Mouse (Mus musculus): ENCODE measurements around the gene Lrrc8d.

Lrrc8d gene

DNA sequence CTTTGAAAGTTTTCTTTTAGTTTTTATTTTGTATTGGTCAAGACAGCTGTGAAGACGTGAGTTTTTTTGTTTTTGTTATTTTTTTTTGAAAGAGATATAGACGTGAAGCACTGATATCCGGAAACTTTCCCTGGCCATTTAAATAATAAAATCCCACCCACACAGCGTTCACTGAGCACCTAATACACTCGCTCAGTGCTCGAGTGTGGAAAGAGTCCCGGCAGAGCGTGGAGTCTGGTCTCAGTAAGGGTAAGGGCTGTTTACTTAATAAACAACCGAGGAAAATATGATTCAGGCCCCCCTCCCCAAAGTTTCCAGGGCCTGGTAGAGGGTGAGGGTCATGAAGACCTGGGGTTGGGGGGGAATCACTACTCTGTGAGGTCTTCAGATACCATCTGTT is 1.6 kb downstream of the Lrrc8d start:
- no peak for TF ChIP-seq GATA4 (IDR thresholded peaks at IDR 0.05; ENCODE audit: insufficient replicate concordance, low read length)

DNA sequence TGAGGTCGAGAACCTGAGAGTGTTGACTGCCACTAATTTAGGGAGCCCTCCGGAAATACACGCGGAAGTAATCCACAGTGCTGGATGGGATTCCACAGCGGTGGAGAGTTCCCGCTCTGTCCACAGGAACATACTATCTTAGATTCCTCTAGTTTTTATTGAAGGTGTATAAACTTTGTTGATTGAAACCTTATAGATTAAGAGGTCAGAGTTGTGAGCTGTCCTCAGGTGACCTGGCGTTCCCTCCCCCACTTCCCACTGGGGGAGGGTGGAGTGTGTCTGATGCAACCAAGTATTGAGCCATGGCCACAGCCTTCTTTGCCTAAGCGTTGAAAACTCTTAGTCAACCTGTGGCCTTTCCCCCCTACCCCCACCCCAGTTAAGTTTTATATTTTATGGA is 2.1 kb downstream of the Lrrc8d start:
- TF ChIP-seq GATA4 (IDR thresholded peaks at IDR 0.05; ENCODE audit: insufficient replicate concordance, low read length) = no peak

DNA sequence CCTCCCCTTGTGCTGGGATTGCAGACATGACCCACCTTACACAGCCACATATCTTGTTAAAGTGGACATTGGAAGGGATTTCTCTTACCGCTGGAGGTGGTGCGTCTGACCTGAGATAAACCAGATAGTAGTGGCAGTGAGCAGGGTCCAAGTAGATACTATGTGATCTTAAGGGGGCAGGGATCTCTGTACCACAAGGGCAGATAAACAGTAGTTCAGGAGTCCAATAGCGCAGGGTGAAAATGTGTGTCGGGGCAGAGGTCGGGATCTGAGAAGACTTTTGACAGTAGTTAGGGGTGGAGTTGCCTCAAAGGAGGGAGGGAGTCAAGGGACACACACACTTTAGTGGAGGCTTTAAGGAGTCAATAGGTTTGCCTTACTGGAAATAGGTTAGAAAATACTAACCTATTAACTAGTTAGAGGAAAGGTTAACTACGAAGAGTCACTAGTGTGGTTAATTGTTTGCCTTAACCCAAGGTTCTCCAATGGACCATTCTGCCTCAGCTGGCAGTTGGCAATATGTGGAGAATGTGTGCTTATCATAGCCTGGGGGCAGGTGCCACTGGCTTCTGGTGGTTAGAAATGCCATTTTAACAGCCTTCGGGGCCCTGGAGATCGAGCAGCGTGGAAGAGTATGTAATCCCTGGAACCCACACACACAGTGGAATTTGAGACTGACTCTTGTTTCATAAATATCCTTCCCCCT is 3.0 kb downstream of the Lrrc8d start:
- peak; percentile 76; the same call in 1 of the 2 replicates for TF ChIP-seq GATA4 (IDR thresholded peaks at IDR 0.05; ENCODE audit: insufficient replicate concordance, low read length)

DNA sequence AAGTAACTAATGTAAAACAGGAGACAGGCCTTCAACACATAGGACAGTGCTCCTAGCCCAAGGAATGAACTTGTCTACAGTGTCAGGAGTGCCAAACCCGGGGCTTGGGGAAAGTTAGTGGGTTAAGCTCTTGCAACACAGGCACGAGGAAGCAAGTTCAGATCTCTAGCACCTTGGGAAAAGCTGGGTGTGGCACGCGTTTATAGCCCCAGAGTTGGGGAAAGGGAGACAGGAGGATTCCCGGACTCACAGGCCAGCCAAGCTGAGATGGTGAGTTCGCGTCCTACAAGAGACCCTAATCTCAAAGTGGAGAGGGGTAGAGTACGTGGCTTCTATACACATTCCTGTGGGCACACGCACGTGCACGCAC is 3.5 kb downstream of the Lrrc8d start:
- TF ChIP-seq GATA4 (IDR thresholded peaks at IDR 0.05; ENCODE audit: insufficient replicate concordance, low read length) = no peak

- TF ChIP-seq GATA4 (IDR thresholded peaks at IDR 0.05; ENCODE audit: insufficient replicate concordance, low read length) = no peak
Measured at GRCm38 (mm10) chr5:105704573-105704972, 4.8 kb downstream of the Lrrc8d start.

GRCm38 (mm10) chr5:105706635-105707034 is 6.9 kb downstream of the Lrrc8d start:
- no peak for TF ChIP-seq GATA4 (IDR thresholded peaks at IDR 0.05; ENCODE audit: insufficient replicate concordance, low read length)

GRCm38 (mm10) chr5:105708276-105708675 is 8.5 kb downstream of the Lrrc8d start:
- no peak for TF ChIP-seq GATA4 (IDR thresholded peaks at IDR 0.05; ENCODE audit: insufficient replicate concordance, low read length)

- no peak for TF ChIP-seq GATA4 (IDR thresholded peaks at IDR 0.05; ENCODE audit: insufficient replicate concordance, low read length)
Measured at GRCm38 (mm10) chr5:105710473-105710872, 10.7 kb downstream of the Lrrc8d start.

GRCm38 (mm10) chr5:105714446-105714845 is 14.7 kb downstream of the Lrrc8d start:
- no peak for TF ChIP-seq GATA4 (IDR thresholded peaks at IDR 0.05; ENCODE audit: insufficient replicate concordance, low read length)

GRCm38 (mm10) chr5:105715095-105715494 is 15.3 kb downstream of the Lrrc8d start:
- no peak for TF ChIP-seq GATA4 (IDR thresholded peaks at IDR 0.05; ENCODE audit: insufficient replicate concordance, low read length)

GRCm38 (mm10) chr5:105715531-105716124 is 15.9 kb downstream of the Lrrc8d start:
- TF ChIP-seq GATA4 (IDR thresholded peaks at IDR 0.05; ENCODE audit: insufficient replicate concordance, low read length) = no peak

DNA sequence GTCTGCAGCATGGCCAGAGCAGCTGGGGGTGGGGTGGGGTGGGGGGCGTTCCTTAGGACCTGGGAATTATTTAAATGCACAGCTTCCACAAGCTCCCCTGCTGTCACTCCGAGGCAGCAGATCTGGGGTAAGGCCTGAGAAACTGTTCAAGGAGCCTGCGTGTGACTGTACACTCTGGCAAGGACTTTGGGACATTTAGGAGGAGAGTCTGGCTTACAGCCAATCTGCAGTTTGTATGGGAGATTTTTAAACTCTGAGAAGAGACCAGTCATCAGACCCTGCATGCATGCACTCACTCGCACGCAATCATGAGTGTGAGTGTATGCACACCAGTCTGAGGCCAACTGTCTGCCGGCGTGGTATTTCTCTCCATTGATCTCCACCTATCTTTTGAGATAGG is 17.5 kb downstream of the Lrrc8d start:
- no peak for TF ChIP-seq GATA4 (IDR thresholded peaks at IDR 0.05; ENCODE audit: insufficient replicate concordance, low read length)

- TF ChIP-seq GATA4 (IDR thresholded peaks at IDR 0.05; ENCODE audit: insufficient replicate concordance, low read length) = no peak
Measured at GRCm38 (mm10) chr5:105718138-105718670, 18.4 kb downstream of the Lrrc8d start.

- TF ChIP-seq GATA4 (IDR thresholded peaks at IDR 0.05; ENCODE audit: insufficient replicate concordance, low read length) = no peak
Measured at GRCm38 (mm10) chr5:105721267-105721666, 21.5 kb downstream of the Lrrc8d start.

DNA sequence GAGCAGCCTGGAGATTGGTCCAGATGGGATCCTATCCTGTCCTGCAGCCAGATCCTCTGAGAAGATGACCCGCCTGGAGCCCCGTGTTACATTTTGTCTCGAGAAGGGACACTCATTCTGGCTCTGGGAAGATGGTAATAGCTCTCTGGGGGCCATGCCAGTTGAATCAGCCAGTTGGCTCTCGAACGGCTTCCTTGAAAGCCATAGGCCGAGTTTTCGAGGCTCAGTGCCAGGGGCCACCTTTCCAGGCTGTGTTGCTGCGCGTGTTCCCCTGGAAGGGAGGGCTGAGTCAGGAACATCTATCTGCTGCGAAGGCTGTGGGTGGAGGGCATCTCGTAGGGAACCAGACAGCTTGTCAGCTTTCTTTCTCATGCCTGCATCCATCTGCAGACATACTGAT is 23.0 kb downstream of the Lrrc8d start:
- no peak for TF ChIP-seq GATA4 (IDR thresholded peaks at IDR 0.05; ENCODE audit: insufficient replicate concordance, low read length)

- no peak for TF ChIP-seq GATA4 (IDR thresholded peaks at IDR 0.05; ENCODE audit: insufficient replicate concordance, low read length)
Measured at GRCm38 (mm10) chr5:105730193-105730831, 30.5 kb downstream of the Lrrc8d start.

Data from liver, adult (tissue).